In genomic region chr5:6716179-6716578, GRCm38 (mm10) we compare ENCODE assay signal across 14 mouse cellular contexts.
"Had no signal": no experiment of that assay in that cellular context is flagged by ENCODE, and none has a peak within 500 bp of the region (broad histone marks: within the 10 kb centered on the region; RNA-seq: fewer than 3 reads in every experiment).

No protein-coding gene starts in this region.

- H3K4me1 ChIP-seq: limb, embryonic 13.5 days; lung, embryonic 15.5 days; midbrain, embryonic 12.5 days; neural tube, embryonic 15.5 days had no signal

- DNase-seq: kidney, adult 8-10 months; kidney, postnatal 25 days; left cerebral cortex, postnatal 4 days; lung, postnatal 14 days; right cerebral cortex, adult 18-20 months; right cerebral cortex, postnatal 25 days; thymus, postnatal 36 days had no signal

- H3K27me3 ChIP-seq: limb, embryonic 13.5 days; lung, embryonic 15.5 days; midbrain, embryonic 12.5 days; neural tube, embryonic 15.5 days had no signal

- H3K27ac ChIP-seq: limb, embryonic 13.5 days; lung, embryonic 15.5 days; macrophage; midbrain, embryonic 12.5 days; neural tube, embryonic 15.5 days had no signal

- ATAC-seq: intestine, postnatal 0 days; midbrain, embryonic 16.5 days had no signal

- H3K4me3 ChIP-seq: limb, embryonic 13.5 days; lung, embryonic 15.5 days; midbrain, embryonic 12.5 days; neural tube, embryonic 15.5 days had no signal

- H3K4me2 ChIP-seq: limb, embryonic 13.5 days; lung, embryonic 15.5 days; midbrain, embryonic 12.5 days; neural tube, embryonic 15.5 days had no signal

- H3K9me3 ChIP-seq: limb, embryonic 13.5 days; lung, embryonic 15.5 days; midbrain, embryonic 12.5 days; neural tube, embryonic 15.5 days had no signal

- H3K36me3 ChIP-seq: limb, embryonic 13.5 days; lung, embryonic 15.5 days; midbrain, embryonic 12.5 days; neural tube, embryonic 15.5 days had no signal

- H3K9ac ChIP-seq: limb, embryonic 13.5 days; lung, embryonic 15.5 days; midbrain, embryonic 12.5 days; neural tube, embryonic 15.5 days had no signal
